Mouse (Mus musculus) CH12.LX (cell line): ENCODE measurements around the gene Thbs4.

Experiments used
- CHD2 ChIP-seq: IDR thresholded peaks from 2 replicates; pipeline ENCODE4 v1.6.1; 2011; ENCODE audit warnings: low read length, improper control_type of control experiment
- CTCF ChIP-seq, 2 experiments: IDR thresholded peaks in 1 of 2; conservative IDR thresholded peaks in 1 of 2; 2 replicates each; pipeline ENCODE4 v1.5.1; 2011 to 2012; ENCODE audit warnings: low read depth in 2 of 2, low read length in 2 of 2, improper control_type of control experiment in 1 of 2, inconsistent platforms in 1 of 2, mild to moderate bottlenecking in 1 of 2, moderate library complexity in 1 of 2
- ELF1 ChIP-seq: IDR thresholded peaks from 2 replicates; pipeline ENCODE4 v1.6.1; 2014; ENCODE audit warnings: low read depth, mild to moderate bottlenecking, inconsistent platforms, low read length, improper control_type of control experiment
- EP300 ChIP-seq: IDR thresholded peaks from 2 replicates; pipeline ENCODE4 v1.6.1; 2011; ENCODE audit warnings: low read length, improper control_type of control experiment
- ETS1 ChIP-seq: conservative IDR thresholded peaks from 2 replicates; pipeline ENCODE4 v1.6.1; 2012; ENCODE audit warnings: low read depth, mild to moderate bottlenecking, inconsistent platforms, low read length, improper control_type of control experiment, moderate library complexity
- HCFC1 ChIP-seq: IDR thresholded peaks from 2 replicates; pipeline ENCODE4 v1.6.1; 2012; ENCODE audit warnings: low read depth, mild to moderate bottlenecking, inconsistent platforms, low read length, improper control_type of control experiment
- MAX ChIP-seq: IDR thresholded peaks from 2 replicates; pipeline ENCODE4 v1.6.1; 2011; ENCODE audit warnings: low read length, improper control_type of control experiment
- MAZ ChIP-seq: IDR thresholded peaks from 2 replicates; pipeline ENCODE4 v1.6.1; 2012; ENCODE audit warnings: low read depth, mild to moderate bottlenecking, inconsistent platforms, low read length, improper control_type of control experiment, moderate library complexity
- NRF1 ChIP-seq: IDR thresholded peaks from 2 replicates; pipeline ENCODE4 v1.6.1; 2014; ENCODE audit warnings: low read depth, mild to moderate bottlenecking, inconsistent platforms, low read length, improper control_type of control experiment, moderate library complexity
- PAX5 ChIP-seq: IDR thresholded peaks from 2 replicates; pipeline ENCODE4 v1.6.1; 2012; ENCODE audit warnings: low read length, inconsistent platforms, mixed read lengths
- POLR2A ChIP-seq: IDR thresholded peaks from 2 replicates; pipeline ENCODE4 v1.6.1; 2011; ENCODE audit warnings: low read depth, mild to moderate bottlenecking, improper control_type of control experiment, low read length
- POLR2AphosphoS2 ChIP-seq: IDR thresholded peaks from 2 replicates; pipeline ENCODE4 v1.6.1; 2011; ENCODE audit warnings: low read depth, low read length, improper control_type of control experiment
- SIN3A ChIP-seq: IDR thresholded peaks from 2 replicates; pipeline ENCODE4 v1.6.1; 2012; ENCODE audit warnings: low read length, improper control_type of control experiment, inconsistent platforms
- ZNF384 ChIP-seq: IDR thresholded peaks from 2 replicates; pipeline ENCODE4 v1.6.1; 2012; ENCODE audit warnings: low read depth, low read length, improper control_type of control experiment, inconsistent platforms

- TF ChIP-seq CTCF (conservative IDR thresholded peaks at IDR 0.05 in 1 of 2, IDR thresholded peaks at IDR 0.05 in 1 of 2; ENCODE audit: low read depth in 2 of 2, low read length in 2 of 2) (no peak), MAX (no peak), EP300 (no peak), POLR2AphosphoS2 (no peak), HCFC1 (no peak), POLR2A (no peak), ELF1 (no peak), ZNF384 (no peak), ETS1 (no peak), PAX5 (no peak), SIN3A (no peak), MAZ (no peak), CHD2 (no peak), NRF1 (no peak)
These were observed 72.2 kb downstream of the Thbs4 start for GRCm38 (mm10) chr13:92722389-92722788.
